Mouse (Mus musculus) liver, postnatal 0 days (tissue): ENCODE measurements at regions not wholly inside any gene's neighbourhood (a gene's known extent, or its start where the extent isn't known, plus 50 kb on each side); places are given as distances from the start of the nearest gene placed in this dataset.

ENCODE experiments used
- CTCF ChIP-seq: sonication (generic); IDR thresholded peaks from 2 replicates; pipeline ENCODE4 v1.5.1; 2016; ENCODE audit warnings: antibody characterized with exemption, low read depth
- EP300 ChIP-seq: IDR thresholded peaks from 2 replicates; pipeline ENCODE4 v1.6.1; 2016; ENCODE audit warnings: antibody characterized with exemption, low read depth, mild to moderate bottlenecking

DNA sequence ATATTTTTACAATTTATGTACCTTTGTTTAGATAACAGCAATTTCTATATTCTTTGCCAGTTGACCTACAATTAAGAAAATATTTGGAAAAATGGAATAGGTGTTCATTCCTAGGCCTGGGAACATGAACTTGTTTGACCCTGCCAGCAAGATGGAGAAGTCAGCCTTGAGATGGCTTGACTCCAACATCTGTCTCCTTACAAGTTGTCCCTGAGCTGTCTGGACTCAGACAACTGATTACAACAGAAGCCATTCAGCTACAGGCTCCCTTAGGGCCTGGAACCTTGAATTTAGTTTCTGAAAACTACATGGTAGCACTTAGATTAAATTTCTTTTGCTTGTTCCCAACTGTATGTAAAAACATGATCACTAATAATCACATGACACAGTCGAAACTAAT is 148.9 kb upstream of the Trim24 start:
- TF ChIP-seq CTCF (no peak), EP300 (no peak)
